Mouse (Mus musculus) embryonic facial prominence, embryonic 14.5 days (tissue): ENCODE measurements around the gene Ttll6. TPM values are rescaled to one million over a fixed set of nuclear protein-coding genes. Genes with fewer than 3 reads are reported as not detected.

Experiments used
- ATAC-seq: fragments of 200-750 bp; cut with Nextera tagmentation; 2 replicates; pipeline ENCODE4 v1.8.0; 2017; ENCODE audit warnings: low read depth, moderate number of reproducible peaks, moderate TSS enrichment
- DNase-seq: peaks from one replicate; pipeline ENCODE4 v3.0.0-alpha.2; 2015; ENCODE audit warnings: low spot score
- H3K27ac ChIP-seq: fragments of 300-500 bp; sonication (generic); replicated peaks from 2 replicates; pipeline ENCODE4 v1.5.1; 2014; ENCODE audit warnings: low read depth, mild to moderate bottlenecking, low read length, moderate library complexity
- H3K27me3 ChIP-seq: fragments of 300-500 bp; sonication (generic); replicated peaks from 2 replicates; pipeline ENCODE4 v1.6.1; 2014; ENCODE audit warnings: low read length; ENCODE audit not compliant: control insufficient read depth, insufficient read depth
- H3K36me3 ChIP-seq: fragments of 300-500 bp; sonication (generic); 2 replicates; pipeline ENCODE4 v1.6.1; 2014; ENCODE audit warnings: low read length, mixed read lengths; ENCODE audit not compliant: control insufficient read depth, insufficient read depth
- H3K4me1 ChIP-seq: fragments of 300-500 bp; sonication (generic); 2 replicates; pipeline ENCODE4 v1.6.1; 2014; ENCODE audit warnings: antibody characterized with exemption, low read length; ENCODE audit not compliant: control insufficient read depth, insufficient read depth
- H3K4me2 ChIP-seq: fragments of 300-500 bp; sonication (generic); 2 replicates; pipeline ENCODE4 v1.6.1; 2014; ENCODE audit warnings: low read depth, mild to moderate bottlenecking, low read length, moderate library complexity, mixed read lengths
- H3K4me3 ChIP-seq: fragments of 300-500 bp; sonication (generic); 2 replicates; pipeline ENCODE4 v1.5.1; 2014; ENCODE audit warnings: low read depth, mild to moderate bottlenecking, low read length
- H3K9ac ChIP-seq: fragments of 300-500 bp; sonication (generic); 2 replicates; pipeline ENCODE4 v1.6.1; 2014; ENCODE audit warnings: low read depth, mild to moderate bottlenecking, low read length, moderate library complexity, mixed read lengths
- H3K9me3 ChIP-seq: fragments of 300-500 bp; sonication (generic); 2 replicates; pipeline ENCODE4 v1.6.1; 2016; ENCODE audit warnings: low read length; ENCODE audit not compliant: control insufficient read depth
- WGBS: fragments of 180-500 bp; shearing (Covaris S2); extraction: QIAGEN DNeasy Blood & Tissue Kit; methylation state at CpG from one replicate; pipeline ENCODE4 v1.1.7; 2014; 5-methylcytosine and 5-hydroxymethylcytosine counted together
- polyA plus RNA-seq: library from polyadenylated mRNA; unstranded; fragments of >200 nt; fragmentation: Nextera tagmentation; extraction: Ambion mirVana; gene quantifications from 2 replicates; pipeline ENCODE4 v1.2.1, GENCODE M21; 2014

Ttll6 gene
- polyA plus RNA-seq, 1 experiment from 2014 or later, result 0.96 TPM

- peaks cover 16% of the 10 kb centered on the region for H3K27me3 ChIP-seq
- DNase-seq, result peak; percentile 12
- no peak overlapping the region for H3K27ac ChIP-seq
- H3K9ac ChIP-seq, result no peak overlapping the region
- no peak overlapping the region for H3K4me2 ChIP-seq
- H3K36me3 ChIP-seq, result no peaks in the 10 kb centered on the region
- H3K4me3 ChIP-seq, result no peak overlapping the region
- H3K9me3 ChIP-seq, result no peaks in the 10 kb centered on the region
- 17% methylated on average over 4 of the region's 4 CpGs for WGBS
- ATAC-seq, result no peak
- H3K4me1 ChIP-seq, result no peaks in the 10 kb centered on the region
Observed at GRCm38 (mm10) chr11:96140726-96141175, 7.2 kb downstream of the Ttll6 start.

- no peak overlapping the region for H3K27ac ChIP-seq
- H3K9ac ChIP-seq, result no peak overlapping the region
- H3K27me3 ChIP-seq, result peaks cover 43% of the 10 kb centered on the region
- no peaks in the 10 kb centered on the region for H3K36me3 ChIP-seq
- no peaks in the 10 kb centered on the region for H3K9me3 ChIP-seq
- ATAC-seq (no peak), DNase-seq (no peak)
- H3K4me2 ChIP-seq, result no peak overlapping the region
- 59% methylated on average over 4 of the region's 4 CpGs for WGBS
- no peak overlapping the region for H3K4me3 ChIP-seq
- no peaks in the 10 kb centered on the region for H3K4me1 ChIP-seq
Observed at GRCm38 (mm10) chr11:96143766-96144165, 10.2 kb downstream of the Ttll6 start.

GRCm38 (mm10) chr11:96145622-96146270 lies 12.2 kb downstream of the Ttll6 start:
- peak overlapping the region; percentile 31 for H3K4me2 ChIP-seq
- WGBS, result 0% methylated on average over 15 of the region's 15 CpGs
- 0 out of 2 replicates have a peak, but pooled peaks have one; percentile 55 for ATAC-seq
- no peaks in the 10 kb centered on the region for H3K9me3 ChIP-seq
- no peaks in the 10 kb centered on the region for H3K4me1 ChIP-seq
- no peak overlapping the region for H3K4me3 ChIP-seq
- peaks cover 40% of the 10 kb centered on the region for H3K27me3 ChIP-seq
- peak; percentile 77 for DNase-seq
- H3K9ac ChIP-seq, result 0 out of 2 replicates have a peak overlapping the region, but pooled peaks have one; percentile 41
- no peaks in the 10 kb centered on the region for H3K36me3 ChIP-seq
- H3K27ac ChIP-seq, result no peak overlapping the region

GRCm38 (mm10) chr11:96147471-96147870 lies 13.9 kb downstream of the Ttll6 start:
- H3K27ac ChIP-seq, result no peak overlapping the region
- H3K27me3 ChIP-seq, result peaks cover 54% of the 10 kb centered on the region
- no peaks in the 10 kb centered on the region for H3K4me1 ChIP-seq
- DNase-seq (no peak), ATAC-seq (no peak)
- H3K4me3 ChIP-seq, result no peak overlapping the region
- H3K4me2 ChIP-seq, result no peak overlapping the region
- WGBS, result 72% methylated on average over 6 of the region's 6 CpGs
- H3K9me3 ChIP-seq, result no peaks in the 10 kb centered on the region
- no peak overlapping the region for H3K9ac ChIP-seq
- no peaks in the 10 kb centered on the region for H3K36me3 ChIP-seq

GRCm38 (mm10) chr11:96164769-96165168 lies 31.2 kb downstream of the Ttll6 start:
- Histone ChIP-seq H3K4me2 (no peak overlapping the region), H3K9ac (no peak overlapping the region), H3K36me3 (no peaks in the 10 kb centered on the region), H3K9me3 (peaks cover 4% of the 10 kb centered on the region; the same call in 1 of the 2 replicates), H3K4me1 (no peaks in the 10 kb centered on the region), H3K27me3 (peaks cover 74% of the 10 kb centered on the region), H3K4me3 (no peak overlapping the region), H3K27ac (no peak overlapping the region)
- no peak for DNase-seq
- no peak for ATAC-seq
- WGBS, result 61% methylated on average over 12 of the region's 12 CpGs

GRCm38 (mm10) chr11:96168125-96168524 lies 34.5 kb downstream of the Ttll6 start:
- Histone ChIP-seq H3K4me3 (no peak overlapping the region), H3K36me3 (no peaks in the 10 kb centered on the region), H3K27me3 (peaks cover 98% of the 10 kb centered on the region), H3K9me3 (no peaks in the 10 kb centered on the region), H3K9ac (no peak overlapping the region), H3K4me1 (no peaks in the 10 kb centered on the region), H3K27ac (no peak overlapping the region), H3K4me2 (no peak overlapping the region)
- 27% methylated on average over 9 of the region's 9 CpGs for WGBS
- ATAC-seq (no peak), DNase-seq (peak; percentile 7)

GRCm38 (mm10) chr11:96169016-96169415 lies 35.4 kb downstream of the Ttll6 start:
- DNase-seq (no peak), ATAC-seq (no peak)
- peaks cover 100% of the 10 kb centered on the region for H3K27me3 ChIP-seq
- H3K27ac ChIP-seq, result no peak overlapping the region
- no peaks in the 10 kb centered on the region for H3K36me3 ChIP-seq
- no peaks in the 10 kb centered on the region for H3K9me3 ChIP-seq
- no peak overlapping the region for H3K4me2 ChIP-seq
- H3K4me1 ChIP-seq, result no peaks in the 10 kb centered on the region
- WGBS, result 4% methylated on average over 7 of the region's 7 CpGs
- H3K4me3 ChIP-seq, result no peak overlapping the region
- no peak overlapping the region for H3K9ac ChIP-seq

- Histone ChIP-seq H3K9ac (no peak overlapping the region), H3K4me1 (no peaks in the 10 kb centered on the region), H3K4me3 (no peak overlapping the region), H3K36me3 (no peaks in the 10 kb centered on the region), H3K4me2 (no peak overlapping the region), H3K27me3 (peaks cover 100% of the 10 kb centered on the region), H3K27ac (no peak overlapping the region), H3K9me3 (no peaks in the 10 kb centered on the region)
- 1% methylated on average over 16 of the region's 20 CpGs for WGBS
- no peak for DNase-seq
- no peak for ATAC-seq
Observed at GRCm38 (mm10) chr11:96170711-96171379, 37.3 kb downstream of the Ttll6 start.
